Mouse (Mus musculus): ENCODE data around the gene Rnd2. TPM values are rescaled to one million over a fixed set of nuclear protein-coding genes. Genes with fewer than 3 reads are reported as not detected.

Rnd2 gene
- total and polyA plus RNA-seq, 3 experiments, result 26.5 to 46.4 (median 36.6) TPM

GRCm38 (mm10) chr11:101506269-101506780, 41.5 kb downstream of the Rnd2 start:
- no peaks in the 10 kb centered on the region for H3K9me3 ChIP-seq (replicated peaks)
- peaks cover 96% of the 10 kb centered on the region for H3K36me3 ChIP-seq (replicated peaks)
- no peak for ATAC-seq (ENCODE audit: extremely low read depth, insufficient number of reproducible peaks, low FRiP score, poor library complexity, severe bottlenecking)
- DNase-seq (ENCODE audit: low spot score), result no peak
- no peaks in the 10 kb centered on the region for H3K27me3 ChIP-seq (ENCODE audit: insufficient read depth, low read length)
- peaks cover 13% of the 10 kb centered on the region for H3K4me1 ChIP-seq (ENCODE audit: insufficient read depth, low read depth, low read length)
- TF ChIP-seq GATA2 (IDR thresholded peaks at IDR 0.05; ENCODE audit: borderline replicate concordance, low read depth, low read length) (no peak), GATA1 (IDR thresholded peaks at IDR 0.05; ENCODE audit: borderline replicate concordance, low read length) (no peak), CTCF (IDR thresholded peaks at IDR 0.05; ENCODE audit: low read depth, low read length) (no peak), TAL1 (conservative IDR thresholded peaks at IDR 0.05; ENCODE audit: low read depth, low read length) (no peak), POLR2AphosphoS5 (IDR thresholded peaks at IDR 0.05; ENCODE audit: insufficient replicate concordance, low read depth, low read length) (no peak)
- H3K4me3 ChIP-seq (ENCODE audit: low read depth, low read length), result no peak overlapping the region

GRCm38 (mm10) chr11:101507090-101507489, 42.3 kb downstream of the Rnd2 start:
- peaks cover 95% of the 10 kb centered on the region for H3K36me3 ChIP-seq (replicated peaks)
- H3K4me1 ChIP-seq (ENCODE audit: insufficient read depth, low read depth, low read length), result peaks cover 13% of the 10 kb centered on the region
- no peak overlapping the region for H3K4me3 ChIP-seq (ENCODE audit: low read depth, low read length)
- TF ChIP-seq CTCF (IDR thresholded peaks at IDR 0.05; ENCODE audit: low read depth, low read length) (no peak), POLR2AphosphoS5 (IDR thresholded peaks at IDR 0.05; ENCODE audit: insufficient replicate concordance, low read depth, low read length) (no peak), GATA2 (IDR thresholded peaks at IDR 0.05; ENCODE audit: borderline replicate concordance, low read depth, low read length) (no peak), GATA1 (IDR thresholded peaks at IDR 0.05; ENCODE audit: borderline replicate concordance, low read length) (no peak), TAL1 (conservative IDR thresholded peaks at IDR 0.05; ENCODE audit: low read depth, low read length) (no peak)
- DNase-seq (ENCODE audit: low spot score) (no peak), ATAC-seq (ENCODE audit: extremely low read depth, insufficient number of reproducible peaks, low FRiP score, poor library complexity, severe bottlenecking) (no peak)
- H3K27me3 ChIP-seq (ENCODE audit: insufficient read depth, low read length), result no peaks in the 10 kb centered on the region
- no peaks in the 10 kb centered on the region for H3K9me3 ChIP-seq (replicated peaks)

GRCm38 (mm10) chr11:101518937-101519336, 54.1 kb downstream of the Rnd2 start:
- TF ChIP-seq POLR2AphosphoS5 (IDR thresholded peaks at IDR 0.05; ENCODE audit: insufficient replicate concordance, low read depth, low read length) (no peak), CTCF (IDR thresholded peaks at IDR 0.05; ENCODE audit: low read depth, low read length) (no peak), GATA1 (IDR thresholded peaks at IDR 0.05; ENCODE audit: borderline replicate concordance, low read length) (no peak), TAL1 (conservative IDR thresholded peaks at IDR 0.05; ENCODE audit: low read depth, low read length) (no peak), GATA2 (IDR thresholded peaks at IDR 0.05; ENCODE audit: borderline replicate concordance, low read depth, low read length) (no peak)
- peaks cover 87% of the 10 kb centered on the region for H3K36me3 ChIP-seq (replicated peaks)
- no peak for ATAC-seq (ENCODE audit: extremely low read depth, insufficient number of reproducible peaks, low FRiP score, poor library complexity, severe bottlenecking)

GRCm38 (mm10) chr11:101519364-101519763, 54.6 kb downstream of the Rnd2 start:
- no peak for TF ChIP-seq GATA2 (IDR thresholded peaks at IDR 0.05; ENCODE audit: borderline replicate concordance, low read depth, low read length)
- ATAC-seq (ENCODE audit: extremely low read depth, insufficient number of reproducible peaks, low FRiP score, poor library complexity, severe bottlenecking) (no peak), DNase-seq (ENCODE audit: low spot score) (no peak)
- Histone ChIP-seq H3K36me3 (replicated peaks) (peaks cover 87% of the 10 kb centered on the region), H3K27me3 (ENCODE audit: insufficient read depth, low read length) (no peaks in the 10 kb centered on the region), H3K4me3 (ENCODE audit: low read depth, low read length) (no peak overlapping the region), H3K4me1 (ENCODE audit: insufficient read depth, low read depth, low read length) (peaks cover 5% of the 10 kb centered on the region; the same call in 1 of the 2 replicates), H3K9me3 (replicated peaks) (no peaks in the 10 kb centered on the region)

More at GRCm38 (mm10) chr11:101518937-101519336, 54.1 kb downstream of the Rnd2 start:
- Histone ChIP-seq H3K4me3 (ENCODE audit: low read depth, low read length) (no peak overlapping the region), H3K9me3 (replicated peaks) (no peaks in the 10 kb centered on the region), H3K27me3 (ENCODE audit: insufficient read depth, low read length) (no peaks in the 10 kb centered on the region), H3K4me1 (ENCODE audit: insufficient read depth, low read depth, low read length) (peaks cover 5% of the 10 kb centered on the region; the same call in 1 of the 2 replicates)
- DNase-seq (ENCODE audit: low spot score), result no peak

Other genes starting within 250 kb of the Rnd2 start
Only the 20 nearest of the 24 such genes appear.
- 1.5 TPM in 1 of 2 replicates, not detected in the other for gene Cntd1, start 186.0 kb upstream of the Rnd2 start, total RNA-seq (2014; fragmentation: Nextera tagmentation)
- gene Cntd1, start 186.0 kb upstream of the Rnd2 start, total RNA-seq (2017), result 0.81 and 1.1 TPM in 2 replicates
- 0.02 TPM in 1 of 2 replicates, not detected in the other for gene Cntd1, start 186.0 kb upstream of the Rnd2 start, polyA plus RNA-seq (2012)
- 52.6 and 54.1 TPM in 2 replicates for gene Coa3, start 185.9 kb upstream of the Rnd2 start, total RNA-seq (2014; fragmentation: Nextera tagmentation)
- 58.1 and 65.9 TPM in 2 replicates for gene Coa3, start 185.9 kb upstream of the Rnd2 start, total RNA-seq (2017)
- gene Coa3, start 185.9 kb upstream of the Rnd2 start, polyA plus RNA-seq (2012), result 16.8 and 39.8 TPM in 2 replicates
- 42.5 and 46.3 TPM in 2 replicates for gene Becn1, start 162.7 kb upstream of the Rnd2 start, total RNA-seq (2014; fragmentation: Nextera tagmentation)
- 142 and 148 TPM in 2 replicates for gene Becn1, start 162.7 kb upstream of the Rnd2 start, total RNA-seq (2017)
- gene Becn1, start 162.7 kb upstream of the Rnd2 start, polyA plus RNA-seq (2012), result 97.7 and 109 TPM in 2 replicates
- 300 and 317 TPM in 2 replicates for gene Psme3, start 148.8 kb upstream of the Rnd2 start, total RNA-seq (2014; fragmentation: Nextera tagmentation)
- 98.7 and 113 TPM in 2 replicates for gene Psme3, start 148.8 kb upstream of the Rnd2 start, total RNA-seq (2017)
- gene Psme3, start 148.8 kb upstream of the Rnd2 start, polyA plus RNA-seq (2012), result 68.6 and 68.8 TPM in 2 replicates
- gene Aoc2, start 139.9 kb upstream of the Rnd2 start, total RNA-seq (2014; fragmentation: Nextera tagmentation), result 18.1 and 19.5 TPM in 2 replicates
- 4.5 and 4.6 TPM in 2 replicates for gene Aoc2, start 139.9 kb upstream of the Rnd2 start, total RNA-seq (2017)
- 10.0 and 10.1 TPM in 2 replicates for gene Aoc2, start 139.9 kb upstream of the Rnd2 start, polyA plus RNA-seq (2012)
- gene Aoc3, start 134.4 kb upstream of the Rnd2 start, total RNA-seq (2014; fragmentation: Nextera tagmentation), result 2.5 TPM in 1 of 2 replicates, not detected in the other
- 0.16 TPM in 1 of 2 replicates, not detected in the other for gene Aoc3, start 134.4 kb upstream of the Rnd2 start, total RNA-seq (2017)
- gene Aoc3, start 134.4 kb upstream of the Rnd2 start, polyA plus RNA-seq (2012), result 0.07 and 0.10 TPM in 2 replicates
- gene G6pc, start 97.4 kb upstream of the Rnd2 start, total RNA-seq (2014; fragmentation: Nextera tagmentation), result not detected in 2 replicates
- gene G6pc, start 97.4 kb upstream of the Rnd2 start, total RNA-seq (2017), result 0.05 TPM in 1 of 2 replicates, not detected in the other
- gene G6pc, start 97.4 kb upstream of the Rnd2 start, polyA plus RNA-seq (2012), result not detected in 2 replicates
- gene Aarsd1, start 47.4 kb upstream of the Rnd2 start, total RNA-seq (2014; fragmentation: Nextera tagmentation), result 51.6 and 55.8 TPM in 2 replicates
- 47.0 and 50.9 TPM in 2 replicates for gene Aarsd1, start 47.4 kb upstream of the Rnd2 start, total RNA-seq (2017)
- 67.7 and 74.4 TPM in 2 replicates for gene Aarsd1, start 47.4 kb upstream of the Rnd2 start, polyA plus RNA-seq (2012)
- gene Gm27029, start 40.2 kb upstream of the Rnd2 start, total RNA-seq (2014; fragmentation: Nextera tagmentation), result 3.0 TPM in 1 of 2 replicates, not detected in the other
- 0.87 and 2.1 TPM in 2 replicates for gene Gm27029, start 40.2 kb upstream of the Rnd2 start, total RNA-seq (2017)
- gene Gm27029, start 40.2 kb upstream of the Rnd2 start, polyA plus RNA-seq (2012), result 0.58 and 0.90 TPM in 2 replicates
- gene Rundc1, start 39.9 kb upstream of the Rnd2 start, total RNA-seq (2014; fragmentation: Nextera tagmentation), result 5.0 and 6.0 TPM in 2 replicates
- 6.7 and 7.6 TPM in 2 replicates for gene Rundc1, start 39.9 kb upstream of the Rnd2 start, total RNA-seq (2017)
- gene Rundc1, start 39.9 kb upstream of the Rnd2 start, polyA plus RNA-seq (2012), result 6.7 and 7.2 TPM in 2 replicates
- not detected in 2 replicates for gene Ptges3l, start 39.7 kb upstream of the Rnd2 start, total RNA-seq (2014; fragmentation: Nextera tagmentation)
- gene Ptges3l, start 39.7 kb upstream of the Rnd2 start, total RNA-seq (2017), result 0.12 and 0.33 TPM in 2 replicates
- 0.17 and 0.22 TPM in 2 replicates for gene Ptges3l, start 39.7 kb upstream of the Rnd2 start, polyA plus RNA-seq (2012)
- gene Rpl27, start 22.7 kb upstream of the Rnd2 start, total RNA-seq (2014; fragmentation: Nextera tagmentation), result 787 and 879 TPM in 2 replicates
- gene Rpl27, start 22.7 kb upstream of the Rnd2 start, total RNA-seq (2017), result 1,687 and 2,225 TPM in 2 replicates
- 444 and 1,039 TPM in 2 replicates for gene Rpl27, start 22.7 kb upstream of the Rnd2 start, polyA plus RNA-seq (2012)
- 26.3 and 34.3 TPM in 2 replicates for gene Ifi35, start 16.6 kb upstream of the Rnd2 start, total RNA-seq (2014; fragmentation: Nextera tagmentation)
- gene Ifi35, start 16.6 kb upstream of the Rnd2 start, total RNA-seq (2017), result 48.4 and 54.8 TPM in 2 replicates
- 24.3 and 28.1 TPM in 2 replicates for gene Ifi35, start 16.6 kb upstream of the Rnd2 start, polyA plus RNA-seq (2012)
- gene Vat1, start 1.2 kb downstream of the Rnd2 start, total RNA-seq (2014; fragmentation: Nextera tagmentation), result 237 and 238 TPM in 2 replicates
- gene Vat1, start 1.2 kb downstream of the Rnd2 start, total RNA-seq (2017), result 98.5 and 103 TPM in 2 replicates
- 384 and 452 TPM in 2 replicates for gene Vat1, start 1.2 kb downstream of the Rnd2 start, polyA plus RNA-seq (2012)
- gene Brca1, start 87.0 kb downstream of the Rnd2 start, total RNA-seq (2014; fragmentation: Nextera tagmentation), result 69.3 and 175 TPM in 2 replicates
- 67.5 and 71.0 TPM in 2 replicates for gene Brca1, start 87.0 kb downstream of the Rnd2 start, total RNA-seq (2017)
- 16.7 and 35.0 TPM in 2 replicates for gene Brca1, start 87.0 kb downstream of the Rnd2 start, polyA plus RNA-seq (2012)
- gene Nbr1, start 87.2 kb downstream of the Rnd2 start, total RNA-seq (2014; fragmentation: Nextera tagmentation), result 102 and 109 TPM in 2 replicates
- gene Nbr1, start 87.2 kb downstream of the Rnd2 start, total RNA-seq (2017), result 97.6 and 99.4 TPM in 2 replicates
- gene Nbr1, start 87.2 kb downstream of the Rnd2 start, polyA plus RNA-seq (2012), result 43.8 and 45.6 TPM in 2 replicates
- gene Tmem106a, start 117.2 kb downstream of the Rnd2 start, total RNA-seq (2014; fragmentation: Nextera tagmentation), result 3.4 and 7.8 TPM in 2 replicates
- 1.6 and 2.9 TPM in 2 replicates for gene Tmem106a, start 117.2 kb downstream of the Rnd2 start, total RNA-seq (2017)
- 1.00 and 1.0 TPM in 2 replicates for gene Tmem106a, start 117.2 kb downstream of the Rnd2 start, polyA plus RNA-seq (2012)
- gene Gm11634, start 134.3 kb downstream of the Rnd2 start, total RNA-seq (2014; fragmentation: Nextera tagmentation), result not detected in 2 replicates
- gene Gm11634, start 134.3 kb downstream of the Rnd2 start, total RNA-seq (2017), result not detected in 2 replicates
- not detected in 2 replicates for gene Gm11634, start 134.3 kb downstream of the Rnd2 start, polyA plus RNA-seq (2012)
- 15.4 and 23.8 TPM in 2 replicates for gene Rdm1, start 162.2 kb downstream of the Rnd2 start, total RNA-seq (2014; fragmentation: Nextera tagmentation)
- gene Rdm1, start 162.2 kb downstream of the Rnd2 start, total RNA-seq (2017), result 10.8 and 13.8 TPM in 2 replicates
- gene Rdm1, start 162.2 kb downstream of the Rnd2 start, polyA plus RNA-seq (2012), result 3.0 and 3.8 TPM in 2 replicates
- gene Arl4d, start 200.5 kb downstream of the Rnd2 start, total RNA-seq (2014; fragmentation: Nextera tagmentation), result 3.5 and 6.8 TPM in 2 replicates
- gene Arl4d, start 200.5 kb downstream of the Rnd2 start, total RNA-seq (2017), result 2.2 TPM in 2 replicates
- gene Arl4d, start 200.5 kb downstream of the Rnd2 start, polyA plus RNA-seq (2012), result 5.2 TPM in 2 replicates